Mouse (Mus musculus) CH12.LX (cell line): Measurements from ENCODE around the gene Pawr. TPM values are rescaled to one million over a fixed set of nuclear protein-coding genes. Genes with fewer than 3 reads are reported as not detected.

Experiments
- DNase-seq: peaks from one replicate; pipeline ENCODE4 v3.0.0-alpha.2; 2013; ENCODE audit errors: extremely low read depth
- H3K27ac ChIP-seq: 2 replicates; pipeline ENCODE4 v1.5.1; 2012; ENCODE audit warnings: low read depth, mild to moderate bottlenecking, control low read depth, moderate library complexity; ENCODE audit not compliant: insufficient read depth
- H3K27me3 ChIP-seq: replicated peaks from 2 replicates; pipeline ENCODE3; 2012; ENCODE audit warnings: inconsistent platforms
- H3K36me3 ChIP-seq, 2 experiments: replicated peaks in 1 of 2; 2 replicates each; pipeline versions ENCODE3 to v1.6.1; 2012; ENCODE audit warnings: inconsistent platforms in 1 of 2, low read length in 1 of 2, mild to moderate bottlenecking in 1 of 2, mixed read lengths in 1 of 2, moderate library complexity in 1 of 2; ENCODE audit not compliant: control insufficient read depth in 1 of 2, insufficient read depth in 1 of 2
- H3K4me1 ChIP-seq, 2 experiments: 2 replicates each; pipeline ENCODE4 v1.6.1; 2012; ENCODE audit warnings: inconsistent platforms in 1 of 2, moderate library complexity in 1 of 2; ENCODE audit not compliant: insufficient read depth in 2 of 2, control insufficient read depth in 1 of 2
- H3K4me2 ChIP-seq: 2 replicates; pipeline ENCODE4 v1.6.1; 2012; ENCODE audit warnings: low read depth, mild to moderate bottlenecking, control low read depth; ENCODE audit not compliant: poor library complexity, insufficient read depth, severe bottlenecking
- H3K4me3 ChIP-seq, 3 experiments: fragments of 150-350 bp in 1 of 3; sonication (generic) in 1 of 3; replicated peaks in 1 of 3; 2 replicates each; pipeline versions ENCODE3 to v1.5.1; 2011 to 2012; ENCODE audit warnings: low read depth in 2 of 3, low read length in 2 of 3, mild to moderate bottlenecking in 2 of 3, moderate library complexity in 2 of 3, control low read depth in 1 of 3, improper control_type of control experiment in 1 of 3, inconsistent platforms in 1 of 3, mixed read lengths in 1 of 3; ENCODE audit not compliant: poor library complexity in 1 of 3
- H3K79me2 ChIP-seq: replicated peaks from 2 replicates; pipeline ENCODE4 v1.6.1; 2012; ENCODE audit warnings: mild to moderate bottlenecking, moderate library complexity; ENCODE audit not compliant: control insufficient read depth, poor library complexity, insufficient read depth, severe bottlenecking; ENCODE audit errors: extremely low read depth
- H3K9ac ChIP-seq: 2 replicates; pipeline ENCODE4 v1.6.1; 2012; ENCODE audit warnings: low read depth, mild to moderate bottlenecking, control low read depth, moderate library complexity; ENCODE audit not compliant: insufficient read depth
- H3K9me3 ChIP-seq: replicated peaks from 2 replicates; pipeline ENCODE3; 2012; ENCODE audit warnings: low read length, inconsistent platforms, mixed read lengths
- BHLHE40 ChIP-seq: IDR thresholded peaks from 2 replicates; pipeline ENCODE4 v1.6.1; 2011; ENCODE audit warnings: mild to moderate bottlenecking, low read depth, low read length, improper control_type of control experiment
- CTCF ChIP-seq, 2 experiments: IDR thresholded peaks in 1 of 2; conservative IDR thresholded peaks in 1 of 2; 2 replicates each; pipeline ENCODE4 v1.5.1; 2011 to 2012; ENCODE audit warnings: low read depth in 2 of 2, low read length in 2 of 2, improper control_type of control experiment in 1 of 2, inconsistent platforms in 1 of 2, mild to moderate bottlenecking in 1 of 2, moderate library complexity in 1 of 2
- EP300 ChIP-seq: IDR thresholded peaks from 2 replicates; pipeline ENCODE4 v1.6.1; 2011; ENCODE audit warnings: low read length, improper control_type of control experiment
- ETS1 ChIP-seq: conservative IDR thresholded peaks from 2 replicates; pipeline ENCODE4 v1.6.1; 2012; ENCODE audit warnings: low read depth, mild to moderate bottlenecking, inconsistent platforms, low read length, improper control_type of control experiment, moderate library complexity
- GABPA ChIP-seq: IDR thresholded peaks from 2 replicates; pipeline ENCODE4 v1.6.1; 2012; ENCODE audit warnings: low read depth, low read length, improper control_type of control experiment, inconsistent platforms; ENCODE audit not compliant: insufficient replicate concordance
- HCFC1 ChIP-seq: IDR thresholded peaks from 2 replicates; pipeline ENCODE4 v1.6.1; 2012; ENCODE audit warnings: low read depth, mild to moderate bottlenecking, inconsistent platforms, low read length, improper control_type of control experiment
- IRF4 ChIP-seq: IDR thresholded peaks from 2 replicates; pipeline ENCODE4 v1.6.1; 2014; ENCODE audit warnings: low read depth, mild to moderate bottlenecking, inconsistent platforms, low read length, improper control_type of control experiment
- MAFK ChIP-seq: IDR thresholded peaks from 2 replicates; pipeline ENCODE4 v1.6.1; 2011; ENCODE audit warnings: low read length, improper control_type of control experiment; ENCODE audit not compliant: insufficient replicate concordance
- MXI1 ChIP-seq: IDR thresholded peaks from 2 replicates; pipeline ENCODE4 v1.6.1; 2011; ENCODE audit warnings: mild to moderate bottlenecking, low read depth, low read length, improper control_type of control experiment
- NELFE ChIP-seq: IDR thresholded peaks from 2 replicates; pipeline ENCODE4 v1.6.1; 2011; ENCODE audit warnings: low read depth, low read length, improper control_type of control experiment
- PAX5 ChIP-seq: IDR thresholded peaks from 2 replicates; pipeline ENCODE4 v1.6.1; 2012; ENCODE audit warnings: low read length, inconsistent platforms, mixed read lengths
- POLR2A ChIP-seq: IDR thresholded peaks from 2 replicates; pipeline ENCODE4 v1.6.1; 2011; ENCODE audit warnings: low read depth, mild to moderate bottlenecking, improper control_type of control experiment, low read length
- POLR2AphosphoS2 ChIP-seq: IDR thresholded peaks from 2 replicates; pipeline ENCODE4 v1.6.1; 2011; ENCODE audit warnings: low read depth, low read length, improper control_type of control experiment
- RAD21 ChIP-seq: IDR thresholded peaks from 2 replicates; pipeline ENCODE4 v1.6.1; 2011; ENCODE audit warnings: low read depth, mild to moderate bottlenecking, low read length, improper control_type of control experiment, moderate library complexity
- TBP ChIP-seq: conservative IDR thresholded peaks from 2 replicates; pipeline ENCODE4 v1.6.1; 2011; ENCODE audit warnings: low read depth, low read length, improper control_type of control experiment
- ZKSCAN1 ChIP-seq: IDR thresholded peaks from 2 replicates; pipeline ENCODE4 v1.6.1; 2012; ENCODE audit warnings: low read depth, inconsistent platforms, low read length, improper control_type of control experiment, borderline replicate concordance
- ZMIZ1 ChIP-seq: IDR thresholded peaks from 2 replicates; pipeline ENCODE4 v1.6.1; 2012; ENCODE audit warnings: low read depth, mild to moderate bottlenecking, inconsistent platforms, low read length, improper control_type of control experiment
- dilution Hi-C: fragments of 300-500 bp; cut with MboI; formaldehyde crosslinking; loops from 2 replicates; pipeline ENCODE4 v1.14.3; 2020; ENCODE audit warnings: low sequenced_read_pairs; ENCODE audit not compliant: extremely low pct_unique_long_range_greater_than_20kb, extremely low pct_ligation_motif_present
- in situ Hi-C: fragments of 300-500 bp; cut with MboI; formaldehyde crosslinking; loops from 3 replicates; pipeline ENCODE4 v1.14.3; 2019; ENCODE audit warnings: low sequenced_read_pairs, low pct_ligation_motif_present, low pct_unique_long_range_greater_than_20kb, mixed read lengths
- polyA plus RNA-seq: library from polyadenylated mRNA; unstranded; fragments of >175 nt; gene quantifications from 2 replicates; pipeline ENCODE4 v1.2.1, GENCODE M21; 2012; ENCODE audit warnings: low read depth; ENCODE audit not compliant: insufficient read length
- total RNA-seq, 2 experiments: library from RNA; depleted of rRNA; stranded (reverse); fragments of 300-350 nt in 1 of 2; fragments of >200 nt in 1 of 2; gene quantifications; 2 replicates each; pipeline ENCODE4 v1.2.3; 2012 to 2014

Pawr gene
- total and polyA plus RNA-seq, 3 experiments: not detected

DNA sequence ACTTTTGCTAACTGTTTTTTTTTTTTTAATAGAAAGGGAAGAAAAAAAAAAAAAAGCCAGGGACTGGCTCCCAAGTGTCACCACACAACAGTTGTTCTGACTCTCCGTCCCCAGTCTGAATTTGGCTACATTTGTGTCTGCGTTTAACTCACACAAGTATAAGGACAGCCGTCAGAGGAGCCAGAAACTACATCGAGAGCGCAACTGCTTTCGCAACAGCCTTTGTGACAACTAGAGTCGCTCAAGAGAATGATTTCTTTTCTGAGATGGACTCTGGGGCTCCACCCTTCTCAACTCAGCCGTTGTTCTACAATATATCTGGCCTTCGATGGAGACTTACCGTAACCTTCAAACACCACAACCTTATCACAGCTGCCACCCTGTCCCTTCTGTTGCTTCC lies 115.3 kb downstream of the Pawr start:
- Histone ChIP-seq H3K9me3 (no peaks in the 10 kb centered on the region), H3K9ac (no peak overlapping the region), H3K27ac (no peak overlapping the region), H3K4me2 (no peak overlapping the region), H3K4me3 (no peak overlapping the region), H3K27me3 (no peaks in the 10 kb centered on the region), H3K79me2 (no peaks in the 10 kb centered on the region), H3K4me1 (peaks cover 0 to 18% of the 10 kb centered on the region in 2 experiments; a peak in 2 of 4 replicates), H3K36me3 (no peaks in the 10 kb centered on the region)
- dilution Hi-C loops: no loop called here
- TF ChIP-seq POLR2AphosphoS2 (no peak), POLR2A (no peak), IRF4 (no peak), RAD21 (no peak), TBP (no peak), CTCF (conservative IDR thresholded peaks at IDR 0.05 in 1 of 2, IDR thresholded peaks at IDR 0.05 in 1 of 2; ENCODE audit: low read depth in 2 of 2, low read length in 2 of 2) (no peak), ZMIZ1 (no peak), NELFE (no peak), ZKSCAN1 (no peak), MXI1 (no peak)
- DNase-seq: no peak
- in situ Hi-C loops: loop anchor here (25.0 kb wide), 1 partner anchor 510 kb away; no protein-coding TSS in a partner anchor

DNA sequence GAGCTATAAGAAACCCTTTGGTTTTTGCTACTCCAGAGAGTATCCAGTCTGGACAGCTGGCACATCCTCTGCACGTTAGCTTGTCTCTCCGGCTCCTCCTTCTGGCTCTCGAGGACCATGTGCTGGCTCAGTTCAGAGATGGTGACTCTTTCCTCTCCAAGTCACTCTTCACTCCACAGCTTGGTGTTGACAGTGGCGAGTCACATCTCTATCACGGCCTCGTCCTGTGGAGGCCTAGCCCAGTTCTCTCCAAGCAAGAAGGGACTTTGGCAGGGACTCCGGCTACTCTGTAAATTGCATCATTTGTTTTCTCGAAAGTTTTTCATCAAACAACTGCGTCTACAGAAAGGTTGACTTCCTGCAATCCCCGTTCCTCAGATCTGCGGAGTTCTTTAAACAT lies 116.5 kb downstream of the Pawr start:
- H3K79me2 ChIP-seq: no peaks in the 10 kb centered on the region
- H3K27ac ChIP-seq: no peak overlapping the region
- H3K36me3 ChIP-seq: no peaks in the 10 kb centered on the region
- H3K4me3 ChIP-seq: no peak overlapping the region
- peaks cover 0 to 22% of the 10 kb centered on the region in 2 experiments; a peak in 2 of 4 replicates for H3K4me1 ChIP-seq
- H3K9me3 ChIP-seq: no peaks in the 10 kb centered on the region
- H3K9ac ChIP-seq: no peak overlapping the region
- no peak overlapping the region for H3K4me2 ChIP-seq
- H3K27me3 ChIP-seq: no peaks in the 10 kb centered on the region
- in situ Hi-C loops: loop anchor here (25.0 kb wide), 1 partner anchor 511 kb away; no protein-coding TSS in a partner anchor
- no peak for DNase-seq
- TF ChIP-seq GABPA: no peak
- no peak for TF ChIP-seq HCFC1
- TF ChIP-seq POLR2AphosphoS2: no peak
- TF ChIP-seq BHLHE40: no peak
- TF ChIP-seq ETS1: no peak
- TF ChIP-seq CTCF (conservative IDR thresholded peaks at IDR 0.05 in 1 of 2, IDR thresholded peaks at IDR 0.05 in 1 of 2; ENCODE audit: low read depth in 2 of 2, low read length in 2 of 2): no peak
- no peak for TF ChIP-seq POLR2A
- TF ChIP-seq PAX5: no peak
- no peak for TF ChIP-seq EP300
- TF ChIP-seq MAFK: no peak
- dilution Hi-C loops: no loop called here
